Mouse (Mus musculus) cortical plate, adult 2 months (tissue): ENCODE measurements around the gene Ftsj3. TPM values are rescaled to one million over a fixed set of nuclear protein-coding genes. Genes with fewer than 3 reads are reported as not detected.
"Not testable (repeated sequence)": the region's sequence is repeated elsewhere in the genome, so short reads cannot be mapped to it uniquely, and the experiment has no call there.

Experiments
- H3K27ac ChIP-seq: fragments of 200-500 bp; 2 replicates; pipeline ENCODE4 v1.5.1; 2012; ENCODE audit warnings: low read length, control low read depth, inconsistent platforms; ENCODE audit not compliant: insufficient read depth
- H3K4me1 ChIP-seq: fragments of 200-500 bp; 2 replicates; pipeline ENCODE4 v1.6.1; 2011; ENCODE audit warnings: low read length; ENCODE audit not compliant: control insufficient read depth, insufficient read depth
- H3K4me3 ChIP-seq: fragments of 200-500 bp; 2 replicates; pipeline ENCODE4 v1.5.1; 2011; ENCODE audit warnings: mild to moderate bottlenecking, low read length, control low read depth; ENCODE audit not compliant: insufficient read depth
- CTCF ChIP-seq: fragments of 200-500 bp; IDR thresholded peaks from 2 replicates; pipeline ENCODE4 v1.5.1; 2011; ENCODE audit warnings: mild to moderate bottlenecking, control low read depth, low read length; ENCODE audit not compliant: insufficient read depth; ENCODE audit errors: extremely low read depth
- POLR2A ChIP-seq: fragments of 200-500 bp; IDR thresholded peaks from 2 replicates; pipeline ENCODE4 v1.6.1; 2011; ENCODE audit warnings: mild to moderate bottlenecking, low read length, control low read depth; ENCODE audit not compliant: insufficient read depth; ENCODE audit errors: extremely low read depth
- polyA plus RNA-seq: library from polyadenylated mRNA; depleted of rRNA; stranded (reverse); fragments of >200 nt; gene quantifications from 2 replicates; pipeline ENCODE4 v1.2.3, GENCODE M21; 2012; rRNA removed

Gene Ftsj3
- polyA plus RNA-seq, 1 experiment = 23.8 TPM

GRCm38 (mm10) chr11:106215927-106216729 is 39.8 kb downstream of the Ftsj3 start, which contains the start of gene Ccdc47:
Gene Ccdc47, minus strand, starts transcription at chr11:106216344.
- Histone ChIP-seq H3K4me3 (peak within 1 kb of the TSS; percentile 68), H3K4me1 (peaks cover 1% of the 10 kb centered on the region; the same call in 1 of the 2 replicates)

GRCm38 (mm10) chr11:106215450-106215859 is 40.4 kb downstream of the Ftsj3 start:
- Histone ChIP-seq H3K4me3 (peak overlapping the region; percentile 68), H3K4me1 (peaks cover 1% of the 10 kb centered on the region; the same call in 1 of the 2 replicates), H3K27ac (no peak overlapping the region)
- TF ChIP-seq POLR2A = no peak
- no peak for TF ChIP-seq CTCF

More at GRCm38 (mm10) chr11:106215927-106216729, 39.8 kb downstream of the Ftsj3 start, which contains the start of gene Ccdc47:
- TF ChIP-seq CTCF (no peak), POLR2A (peak; percentile 73)
- peak within 1 kb of the TSS; percentile 76 for H3K27ac ChIP-seq

GRCm38 (mm10) chr11:106214856-106215255 is 41.0 kb downstream of the Ftsj3 start:
- no peak overlapping the region for H3K27ac ChIP-seq
- peak overlapping the region; percentile 68; the same call in 1 of the 2 replicates for H3K4me3 ChIP-seq
- H3K4me1 ChIP-seq = peaks cover 1% of the 10 kb centered on the region; the same call in 1 of the 2 replicates
- no peak for TF ChIP-seq CTCF
- no peak for TF ChIP-seq POLR2A

- TF ChIP-seq CTCF (no peak), POLR2A (no peak)
- peaks cover 1% of the 10 kb centered on the region; the same call in 1 of the 2 replicates for H3K4me1 ChIP-seq
- H3K27ac ChIP-seq = no peak overlapping the region
- no peak overlapping the region for H3K4me3 ChIP-seq
Measured at GRCm38 (mm10) chr11:106212771-106213170, 43.1 kb downstream of the Ftsj3 start.

- Histone ChIP-seq H3K4me3 (no peak within 1 kb of the TSS), H3K4me1 (no peaks in the 10 kb centered on the region), H3K27ac (no peak within 1 kb of the TSS)
- TF ChIP-seq POLR2A (no peak), CTCF (no peak)
Measured at GRCm38 (mm10) chr11:106202123-106202465, 53.8 kb downstream of the Ftsj3 start, which contains the start of gene Strada. Gene Strada, minus strand, starts transcription at chr11:106202168.

GRCm38 (mm10) chr11:106201337-106202122 is 54.3 kb downstream of the Ftsj3 start:
- H3K4me1 ChIP-seq = no peaks in the 10 kb centered on the region
- TF ChIP-seq CTCF (no peak), POLR2A (no peak)
- H3K4me3 ChIP-seq = no peak overlapping the region
- no peak overlapping the region for H3K27ac ChIP-seq

- no peak overlapping the region for H3K4me3 ChIP-seq
- TF ChIP-seq CTCF = no peak
- TF ChIP-seq POLR2A = no peak
- H3K27ac ChIP-seq = no peak overlapping the region
- H3K4me1 ChIP-seq = no peaks in the 10 kb centered on the region
Measured at GRCm38 (mm10) chr11:106200756-106201155, 55.1 kb downstream of the Ftsj3 start.

- H3K4me3 ChIP-seq, H3K4me1 ChIP-seq, H3K27ac ChIP-seq: not testable (repeated sequence)
Measured at GRCm38 (mm10) chr11:106199997-106200396, 55.9 kb downstream of the Ftsj3 start.

Other genes with a start within 250 kb of the Ftsj3 start
- gene Kcnh6, start 248.0 kb downstream of the Ftsj3 start, polyA plus RNA-seq = 1.4 and 1.5 TPM in 2 replicates
- 111 and 115 TPM in 2 replicates for gene Dcaf7, start 219.2 kb downstream of the Ftsj3 start, polyA plus RNA-seq
- 11.9 and 12.4 TPM in 2 replicates for gene Taco1, start 190.0 kb downstream of the Ftsj3 start, polyA plus RNA-seq
- gene Map3k3, start 171.5 kb downstream of the Ftsj3 start, polyA plus RNA-seq = 32.3 and 33.2 TPM in 2 replicates
- gene Gm10840, start 95.2 kb downstream of the Ftsj3 start, polyA plus RNA-seq = not detected in 2 replicates
- 86.0 and 102 TPM in 2 replicates for gene Limd2, start 95.2 kb downstream of the Ftsj3 start, polyA plus RNA-seq
- gene Strada, start 53.9 kb downstream of the Ftsj3 start, polyA plus RNA-seq = 51.9 and 55.2 TPM in 2 replicates
- gene Ccdc47, start 39.7 kb downstream of the Ftsj3 start, polyA plus RNA-seq = 68.3 and 83.3 TPM in 2 replicates
- gene Ddx42, start 39.2 kb downstream of the Ftsj3 start, polyA plus RNA-seq = 41.6 and 43.7 TPM in 2 replicates
- 244 and 245 TPM in 2 replicates for gene Psmc5, start 75 bp upstream of the Ftsj3 start, polyA plus RNA-seq
- 32.3 and 33.8 TPM in 2 replicates for gene Smarcd2, start 16.9 kb upstream of the Ftsj3 start, polyA plus RNA-seq
- 0.11 and 0.13 TPM in 2 replicates for gene Tcam1, start 20.6 kb upstream of the Ftsj3 start, polyA plus RNA-seq
- gene Gh, start 45.8 kb upstream of the Ftsj3 start, polyA plus RNA-seq = not detected in 2 replicates
- gene Cd79b, start 58.7 kb upstream of the Ftsj3 start, polyA plus RNA-seq = 0.44 and 0.87 TPM in 2 replicates
- gene Scn4a, start 97.2 kb upstream of the Ftsj3 start, polyA plus RNA-seq = 0.02 and 0.04 TPM in 2 replicates
- gene Prr29, start 109.4 kb upstream of the Ftsj3 start, polyA plus RNA-seq = 0.28 and 0.88 TPM in 2 replicates
- gene Icam2, start 132.0 kb upstream of the Ftsj3 start, polyA plus RNA-seq = 6.8 and 9.5 TPM in 2 replicates
- 6.2 and 6.5 TPM in 2 replicates for gene Ern1, start 231.8 kb upstream of the Ftsj3 start, polyA plus RNA-seq